Mouse (Mus musculus): ENCODE data around the gene Kctd21.

DNA sequence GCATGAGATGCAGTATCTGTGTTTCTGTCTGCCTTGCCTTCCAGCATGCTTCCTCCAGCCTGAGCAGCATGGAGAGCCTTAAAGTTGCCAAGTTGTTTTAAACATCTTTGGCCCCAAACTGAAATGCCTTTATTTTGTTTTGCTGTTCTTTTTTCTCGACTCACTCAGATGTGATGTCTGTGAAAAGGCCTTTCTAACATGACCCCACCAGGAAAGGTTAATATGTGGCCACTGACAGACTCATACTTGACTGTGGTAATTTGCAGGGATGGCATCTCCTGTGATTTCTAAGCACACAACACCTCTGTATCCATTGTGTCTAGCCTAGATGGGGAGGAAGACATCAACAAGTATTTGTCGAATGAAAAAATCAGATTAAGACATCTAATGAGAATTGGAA lies 35.1 kb upstream of the Kctd21 start:
- no peak for TF ChIP-seq CTCF (IDR thresholded peaks at IDR 0.05; ENCODE audit: insufficient read depth, low read depth, low read length)
- no peak for TF ChIP-seq POLR2A (IDR thresholded peaks at IDR 0.05; ENCODE audit: insufficient read depth, low read depth, low read length)
